Comparison of ENCODE assay signal across 9 mouse cellular contexts in genomic region chr14:60726091-60726490, GRCm38 (mm10). TPM values are rescaled to one million over a fixed set of nuclear protein-coding genes. Genes with fewer than 3 reads are reported as not detected.
DNase-seq lines count a peak whose midpoint lies in the region; ATAC-seq and TF ChIP-seq lines count a peak whose summit lies in the region.
"Had no signal": no experiment of that assay in that cellular context is flagged by ENCODE, and none has a peak within 500 bp of the region (broad histone marks: within the 10 kb centered on the region; RNA-seq: fewer than 3 reads in every experiment).

No protein-coding gene starts in this region.

- no peak overlapping the region for H3K4me2 ChIP-seq in kidney, postnatal 0 days (ENCODE audit: low read length)
- H3K4me2 ChIP-seq: embryonic facial prominence, embryonic 12.5 days had no signal

- H3K9me3 ChIP-seq in heart, embryonic 10.5 days: no peaks in the 10 kb centered on the region
- H3K9me3 ChIP-seq in kidney, postnatal 0 days (replicated peaks; ENCODE audit: low read length): no peaks in the 10 kb centered on the region
- H3K9me3 ChIP-seq: embryonic facial prominence, embryonic 12.5 days had no signal

- peaks cover 3% of the 10 kb centered on the region; the same call in 1 of the 2 replicates for H3K36me3 ChIP-seq in heart, embryonic 10.5 days
- H3K36me3 ChIP-seq in kidney, postnatal 0 days (ENCODE audit: insufficient read depth, low read length): peaks cover 7% of the 10 kb centered on the region
- H3K36me3 ChIP-seq: embryonic facial prominence, embryonic 12.5 days had no signal

- WGBS in heart, embryonic 10.5 days: 40% methylated on average over 6 of the region's 6 CpGs
- 36% methylated on average over 6 of the region's 6 CpGs for WGBS in kidney, postnatal 0 days

- TF ChIP-seq POLR2A in brain, embryonic 14.5 days (IDR thresholded peaks at IDR 0.05; ENCODE audit: borderline replicate concordance, extremely low read depth, insufficient read depth, insufficient read length, poor library complexity, severe bottlenecking): no peak

- H3K4me1 ChIP-seq in heart, embryonic 10.5 days: peaks cover 48% of the 10 kb centered on the region
- H3K4me1 ChIP-seq in kidney, postnatal 0 days (replicated peaks; ENCODE audit: insufficient read depth, low read length): peaks cover 7% of the 10 kb centered on the region

- DNase-seq in heart, embryonic 10.5 days (ENCODE audit: low spot score): no peak
- DNase-seq in heart, adult 8-10 months (ENCODE audit: low spot score): no peak
- DNase-seq in CD4-positive helper T cell, adult 2 months (ENCODE audit: low read depth, low spot score): peak; percentile 62
- DNase-seq in brain, embryonic 14.5 days (ENCODE audit: low read depth): peak; percentile 51
- DNase-seq in kidney, postnatal 0 days (ENCODE audit: low spot score): peak; percentile 59
- no peak for DNase-seq in layer of hippocampus, postnatal 14 days (ENCODE audit: low spot score in 2 of 2)
- DNase-seq in right cerebral cortex, adult 2 months (ENCODE audit: low spot score in 2 of 2): no peak

- peak; percentile 87 for ATAC-seq in kidney, postnatal 0 days (replicated peaks; ENCODE audit: low FRiP score, low read depth)
- ATAC-seq in erythroblast, adult 5-6 weeks (replicated peaks; ENCODE audit: low FRiP score, poor library complexity, severe bottlenecking): no peak

- no peak overlapping the region for H3K9ac ChIP-seq in kidney, postnatal 0 days (ENCODE audit: low read depth, low read length)
- H3K9ac ChIP-seq: embryonic facial prominence, embryonic 12.5 days had no signal

- H3K4me3 ChIP-seq in heart, embryonic 10.5 days: no peak overlapping the region
- no peak overlapping the region for H3K4me3 ChIP-seq in kidney, postnatal 0 days (replicated peaks; ENCODE audit: low read depth, low read length)
- H3K4me3 ChIP-seq: embryonic facial prominence, embryonic 12.5 days had no signal

- no peak for TF ChIP-seq CTCF in brain, embryonic 14.5 days (IDR thresholded peaks at IDR 0.05; ENCODE audit: borderline replicate concordance, extremely low read depth, insufficient read depth, insufficient read length)
- TF ChIP-seq CTCF in kidney, postnatal 0 days (IDR thresholded peaks at IDR 0.05; ENCODE audit: low read depth): no peak

- no peaks in the 10 kb centered on the region for H3K27me3 ChIP-seq in heart, embryonic 10.5 days (ENCODE audit: insufficient read depth, poor library complexity, severe bottlenecking)
- H3K27me3 ChIP-seq in kidney, postnatal 0 days (ENCODE audit: insufficient read depth, low read length): no peaks in the 10 kb centered on the region
- H3K27me3 ChIP-seq: embryonic facial prominence, embryonic 12.5 days had no signal

- H3K27ac ChIP-seq in heart, embryonic 10.5 days: peak overlapping the region; percentile 69
- peak overlapping the region; percentile 52; the same call in 1 of the 2 replicates for H3K27ac ChIP-seq in kidney, postnatal 0 days
- H3K27ac ChIP-seq: embryonic facial prominence, embryonic 12.5 days had no signal

RNA-seq across cellular contexts. Expression of gene C1qtnf9, which starts 41.8 kb away (rescaled TPM):
- polyA plus RNA-seq in heart, embryonic 10.5 days (2016; fragmentation: Nextera tagmentation; extraction: Ambion mirVana): 0.10 and 0.13 TPM in 2 replicates
- total RNA-seq in heart, adult 8-10 months (2022): 10 to 100 TPM; 39.4 to 49.7 (median 43.6) TPM
- polyA plus RNA-seq in brain, embryonic 14.5 days (2012; rRNA removed): 0.33 and 0.42 TPM in 2 replicates
- polyA plus RNA-seq in kidney, postnatal 0 days (2015; fragmentation: Nextera tagmentation; extraction: Ambion mirVana): 0.30 and 0.50 TPM in 2 replicates
- under 1 TPM in 1 of 2 experiments, not detected in 1; 0.23 TPM for total RNA-seq in layer of hippocampus, postnatal 14 days (2021)
- total RNA-seq in erythroblast, adult 5-6 weeks (2015; ENCODE audit: low replicate concordance): not detected in 2 replicates
- not detected in 2 replicates for total RNA-seq in erythroblast, adult 5-6 weeks (2017; ENCODE audit: low replicate concordance)

RNA-seq across cellular contexts. Expression of gene Mipep, which starts 58.3 kb away (rescaled TPM):
- polyA plus RNA-seq in heart, embryonic 10.5 days (2016; fragmentation: Nextera tagmentation; extraction: Ambion mirVana): 24.7 and 24.9 TPM in 2 replicates
- total RNA-seq in heart, adult 8-10 months (2022): 10 to 100 TPM; 70.6 to 75.9 (median 73.6) TPM
- 13.0 and 13.6 TPM in 2 replicates for polyA plus RNA-seq in brain, embryonic 14.5 days (2012; rRNA removed)
- polyA plus RNA-seq in kidney, postnatal 0 days (2015; fragmentation: Nextera tagmentation; extraction: Ambion mirVana): 17.8 and 18.5 TPM in 2 replicates
- 10 to 100 TPM; 29.2 to 29.5 TPM for total RNA-seq in layer of hippocampus, postnatal 14 days (2021)
- total RNA-seq in erythroblast, adult 5-6 weeks (2015; ENCODE audit: low replicate concordance): 1.9 and 2.5 TPM in 2 replicates
- 3.3 and 7.2 TPM in 2 replicates for total RNA-seq in erythroblast, adult 5-6 weeks (2017; ENCODE audit: low replicate concordance)

Comparison
In these comparisons a context has a peak if more than half of its experiments do, and no peak if none do; other contexts are left out.
1. DNase-seq: peak in CD4-positive helper T cell, adult 2 months (single experiment), brain, embryonic 14.5 days (single experiment) and kidney, postnatal 0 days (single experiment); none in heart, embryonic 10.5 days (single experiment), heart, adult 8-10 months (single experiment), layer of hippocampus, postnatal 14 days (0 of 2) and right cerebral cortex, adult 2 months (0 of 2).
2. RNA of gene C1qtnf9, which starts 41.8 kb away (total RNA-seq): 39.4 to 49.7 TPM in heart, adult 8-10 months; 0.23 TPM in layer of hippocampus, postnatal 14 days and not detected in erythroblast, adult 5-6 weeks; every median in the first group is over 10 times any median in the second.